Mouse (Mus musculus): ENCODE measurements around the gene Trcg1. TPM values are rescaled to one million over a fixed set of nuclear protein-coding genes. Genes with fewer than 3 reads are reported as not detected.
"Not testable (repeated sequence)": the region's sequence is repeated elsewhere in the genome, so short reads cannot be mapped to it uniquely, and the experiment has no call there.

The Trcg1 gene
- total RNA-seq (2022): not detected

GRCm38 (mm10) chr9:57236256-57236655, at the start of gene Trcg1:
Gene Trcg1, plus strand, starts transcription at chr9:57236556.
- DNase-seq: no peak

DNA sequence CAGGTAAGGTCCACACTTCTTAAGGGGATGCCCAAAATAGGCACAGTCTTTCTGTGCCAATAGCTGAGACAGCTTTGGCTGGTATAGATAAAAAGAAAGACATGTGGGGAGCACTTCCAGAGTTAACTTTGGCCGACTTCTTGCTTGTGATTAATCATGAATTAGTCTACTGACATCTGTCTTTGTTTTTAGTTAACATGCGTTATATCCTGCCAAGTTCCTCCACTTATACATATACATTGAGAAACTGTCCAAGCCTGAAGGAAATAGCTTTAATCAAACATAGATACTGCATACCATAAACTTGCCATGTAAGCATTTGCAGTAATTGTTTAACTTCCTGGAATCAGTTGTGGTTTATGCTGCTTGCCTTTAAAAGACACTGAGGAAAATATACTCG, 39.6 kb upstream of the Trcg1 start:
- DNase-seq: no peak

- DNase-seq: no peak
Measured at GRCm38 (mm10) chr9:57197414-57197813, 38.9 kb upstream of the Trcg1 start.

DNA sequence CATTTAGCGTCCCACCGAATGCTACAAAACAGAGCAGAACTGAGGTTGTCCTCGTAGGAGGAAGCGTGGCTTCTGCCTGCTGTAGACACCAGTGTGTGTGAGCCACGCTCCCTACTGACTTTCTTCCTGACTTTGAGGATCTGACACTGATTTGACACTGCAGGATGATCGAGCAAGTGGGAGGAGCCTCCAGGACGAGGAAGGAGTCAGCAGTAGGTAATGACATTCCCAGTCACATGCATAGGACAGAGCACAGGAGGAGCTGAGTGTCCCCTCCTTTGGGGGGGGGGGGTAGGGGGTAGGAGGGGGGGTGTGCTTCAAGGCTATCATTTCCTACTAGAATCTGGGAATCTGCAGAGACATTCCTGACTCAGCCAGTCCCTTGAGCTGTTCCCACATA, 33.4 kb upstream of the Trcg1 start:
- no peak for DNase-seq

DNA sequence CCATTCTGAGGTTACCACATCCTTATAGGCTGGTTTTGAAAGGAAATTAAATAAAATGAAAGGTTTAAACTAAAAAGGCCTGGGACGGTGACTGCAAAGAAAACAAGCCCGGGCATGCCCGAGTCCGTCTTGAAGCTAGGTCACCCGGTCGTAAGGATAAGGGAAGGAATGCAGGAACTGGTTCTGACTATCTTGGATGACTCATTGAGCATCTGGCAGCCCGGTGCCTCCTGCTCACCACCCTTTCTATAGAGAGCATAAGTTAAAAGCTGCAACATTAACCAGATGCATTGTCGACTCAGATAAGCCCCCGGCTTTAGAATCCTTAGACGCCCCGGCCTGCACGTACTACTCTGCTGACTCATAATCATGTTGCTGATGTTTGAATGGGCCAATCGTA, 32.8 kb upstream of the Trcg1 start:
- DNase-seq: not testable (repeated sequence)

DNA sequence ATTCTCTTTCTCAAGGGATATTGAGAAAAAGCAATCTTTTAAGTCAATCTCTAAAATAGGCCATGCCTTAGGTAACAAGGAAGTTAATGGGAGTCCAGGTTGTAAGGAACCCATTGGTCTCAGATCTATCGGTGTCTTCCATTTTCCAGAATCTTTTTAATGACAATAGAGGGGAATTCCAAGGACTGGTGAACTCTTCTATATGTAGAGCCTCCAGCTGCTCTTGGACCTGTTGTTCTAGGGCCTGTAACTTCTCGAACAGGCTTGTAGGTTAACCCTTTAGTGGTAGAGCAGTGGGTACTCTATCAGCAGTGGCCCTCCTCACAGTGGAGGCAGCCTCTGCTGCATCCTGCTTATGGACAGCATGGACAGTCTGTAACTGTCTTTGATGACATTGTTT, 29.5 kb upstream of the Trcg1 start:
- DNase-seq: no peak

DNA sequence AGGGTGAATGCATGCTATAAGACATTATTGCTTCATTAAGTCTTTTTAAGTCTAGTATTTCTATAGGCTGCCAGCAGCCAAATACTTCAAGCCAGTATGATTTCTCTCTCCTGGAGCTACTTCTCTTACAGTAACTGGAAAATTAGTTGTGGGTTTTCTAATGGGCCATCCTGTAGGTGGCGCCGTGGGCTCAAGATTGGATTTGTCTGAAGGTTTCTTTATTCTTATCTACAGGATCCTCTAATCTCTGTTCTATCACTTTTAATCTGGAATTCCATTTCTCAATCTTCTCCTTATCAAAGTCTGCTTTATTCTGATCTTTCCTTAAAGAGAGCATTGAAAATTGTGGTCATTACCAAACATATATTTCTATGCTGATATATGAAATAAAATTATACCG, 27.0 kb upstream of the Trcg1 start:
- no peak for DNase-seq

- DNase-seq: no peak
Measured at GRCm38 (mm10) chr9:57212448-57213222, 23.7 kb upstream of the Trcg1 start.

- DNase-seq: no peak
Measured at GRCm38 (mm10) chr9:57214500-57214899, 21.9 kb upstream of the Trcg1 start.

DNA sequence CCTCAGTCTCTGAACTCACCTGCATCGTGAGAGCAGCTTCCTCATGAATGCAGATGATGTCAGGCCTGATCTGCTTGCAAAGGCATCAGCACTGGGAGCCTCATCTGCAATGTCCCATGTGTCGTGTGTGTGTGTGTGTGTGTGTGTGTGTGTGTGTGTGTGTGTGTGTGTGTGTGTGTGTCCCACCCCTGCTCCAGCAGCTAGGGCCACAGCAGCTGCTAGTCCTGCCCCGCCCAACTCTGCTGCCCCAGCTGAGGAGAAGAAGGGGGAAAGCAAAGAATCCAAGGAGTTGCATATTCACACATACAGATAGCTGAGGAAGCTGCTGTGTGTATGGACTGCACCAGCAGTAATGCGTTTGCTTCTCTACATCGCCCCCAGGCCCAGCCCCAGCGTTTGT, 19.1 kb upstream of the Trcg1 start:
- no peak for DNase-seq

DNA sequence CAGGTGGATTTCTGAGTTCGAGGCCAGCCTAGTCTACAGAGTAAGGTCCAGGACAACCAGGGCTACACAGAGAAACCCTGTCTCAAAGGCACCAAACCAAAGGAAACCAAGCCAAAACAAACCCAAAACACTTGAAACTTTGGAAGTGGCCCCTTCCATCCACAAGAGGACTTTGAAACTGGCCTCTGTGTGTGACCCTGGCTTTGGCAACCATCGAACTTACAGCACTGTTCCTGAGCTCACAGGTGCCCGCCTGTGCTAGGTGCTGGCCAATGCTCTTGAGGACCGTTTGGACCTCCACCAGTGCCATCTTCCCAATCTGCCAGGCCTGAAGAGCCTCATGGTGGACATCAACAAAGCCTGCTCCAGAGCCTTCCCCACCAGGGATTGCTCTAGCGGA, 17.6 kb upstream of the Trcg1 start:
- no peak for DNase-seq

GRCm38 (mm10) chr9:57219511-57219910, 16.8 kb upstream of the Trcg1 start:
- DNase-seq: no peak

- DNase-seq: no peak
Measured at GRCm38 (mm10) chr9:57220356-57220755, 16.0 kb upstream of the Trcg1 start.

DNA sequence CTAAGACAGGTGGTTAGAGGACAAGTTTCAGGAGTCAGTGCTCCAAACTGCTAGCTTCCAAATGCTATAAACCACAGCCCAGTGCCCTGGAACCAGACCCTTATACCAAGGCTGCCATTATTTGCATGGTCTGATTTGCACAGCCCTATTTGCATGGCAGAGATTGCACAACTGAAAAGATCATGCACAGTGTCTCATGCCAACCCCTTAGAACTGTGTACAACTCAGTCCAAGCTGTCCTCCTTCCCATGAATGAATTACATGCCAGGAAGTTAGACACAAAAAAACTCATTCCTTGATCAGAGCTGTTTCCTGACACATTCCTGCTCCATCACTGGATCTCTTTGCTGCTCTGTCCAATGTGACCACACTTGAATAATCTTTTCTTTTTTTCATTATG, 13.0 kb upstream of the Trcg1 start:
- DNase-seq: no peak

DNA sequence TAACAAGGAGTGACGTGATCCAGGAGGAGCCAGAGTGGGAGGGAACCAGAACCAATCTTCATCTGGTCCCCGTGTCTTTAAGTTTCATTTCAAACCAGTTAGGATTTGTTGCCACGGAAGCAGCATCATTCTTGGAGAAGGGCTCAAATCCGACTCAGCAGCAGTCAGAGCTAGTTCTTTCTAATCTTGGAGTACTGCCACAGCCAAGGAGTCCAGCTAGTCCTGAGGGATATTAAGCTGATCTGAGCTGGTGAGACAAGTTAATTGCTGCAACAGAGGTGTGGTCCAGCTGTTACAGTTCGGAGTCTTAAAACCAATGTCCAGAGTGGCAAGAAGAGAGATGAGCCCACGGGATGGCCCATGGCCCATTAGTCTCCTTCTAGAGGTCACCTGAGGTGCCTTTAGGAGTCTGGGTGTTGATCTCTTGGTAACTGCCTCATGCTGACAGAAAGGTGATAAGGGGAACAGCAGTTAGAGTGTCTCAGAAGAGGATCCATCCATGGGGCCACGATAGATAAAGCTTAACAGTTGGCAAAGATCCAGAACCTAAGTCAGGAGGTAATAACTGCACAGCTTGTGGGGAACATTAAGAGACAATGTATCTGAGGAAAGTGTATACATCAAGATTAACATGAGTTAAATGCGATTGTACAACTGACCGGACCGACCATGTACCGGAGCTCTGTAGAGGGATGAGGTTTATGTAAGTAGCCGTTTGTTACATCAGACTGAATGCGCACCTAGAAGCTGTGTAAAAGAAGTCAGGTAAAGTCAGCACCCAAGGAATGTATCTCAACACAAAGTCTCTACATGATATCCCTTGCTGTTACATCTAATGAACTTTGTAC, 10.4 kb upstream of the Trcg1 start:
- DNase-seq: no peak

DNA sequence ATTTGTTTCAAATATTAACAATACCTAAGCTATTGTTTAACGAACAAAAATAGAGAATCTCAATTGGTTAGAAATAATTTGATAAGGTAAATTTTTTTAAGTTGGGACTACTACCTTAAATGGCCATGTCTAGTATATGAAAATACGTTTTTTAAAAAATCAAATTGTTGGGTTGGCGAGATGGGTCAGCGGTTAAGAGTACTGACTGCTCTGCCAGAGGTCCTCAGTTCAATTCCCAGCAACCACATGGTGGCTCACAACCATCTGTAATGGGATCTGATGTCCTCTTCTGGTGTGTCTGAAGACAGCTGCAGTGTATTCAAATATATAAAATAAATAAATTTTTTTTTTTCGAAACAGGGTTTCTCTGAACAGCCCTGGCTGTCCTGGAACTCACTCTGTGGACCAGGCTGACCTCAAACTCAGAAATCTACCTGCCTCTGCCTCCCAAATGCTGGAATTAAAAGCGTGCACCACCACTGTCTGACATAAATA, 9.7 kb upstream of the Trcg1 start:
- DNase-seq: not testable (repeated sequence)

GRCm38 (mm10) chr9:57227203-57227602, 9.2 kb upstream of the Trcg1 start:
- no peak for DNase-seq

DNA sequence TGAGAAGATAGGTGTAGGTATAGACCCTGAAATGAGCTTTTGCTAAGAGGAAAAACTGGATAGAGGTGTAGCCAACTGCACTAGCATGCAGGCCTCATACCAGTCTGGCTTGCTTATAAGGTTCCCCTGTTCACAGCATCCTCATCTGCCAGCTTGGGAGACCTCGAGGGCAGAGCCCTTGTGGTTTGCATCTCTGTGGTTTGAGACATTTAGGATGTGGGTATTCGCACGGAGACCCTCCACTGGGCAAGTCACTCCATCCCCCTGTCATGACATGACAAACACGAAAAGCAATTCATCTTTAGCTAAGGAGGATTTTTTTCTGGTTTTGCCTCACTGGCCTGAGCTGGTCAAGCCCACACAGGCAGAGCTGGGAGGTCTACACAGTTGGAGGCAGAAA, 8.2 kb upstream of the Trcg1 start:
- DNase-seq: no peak

DNA sequence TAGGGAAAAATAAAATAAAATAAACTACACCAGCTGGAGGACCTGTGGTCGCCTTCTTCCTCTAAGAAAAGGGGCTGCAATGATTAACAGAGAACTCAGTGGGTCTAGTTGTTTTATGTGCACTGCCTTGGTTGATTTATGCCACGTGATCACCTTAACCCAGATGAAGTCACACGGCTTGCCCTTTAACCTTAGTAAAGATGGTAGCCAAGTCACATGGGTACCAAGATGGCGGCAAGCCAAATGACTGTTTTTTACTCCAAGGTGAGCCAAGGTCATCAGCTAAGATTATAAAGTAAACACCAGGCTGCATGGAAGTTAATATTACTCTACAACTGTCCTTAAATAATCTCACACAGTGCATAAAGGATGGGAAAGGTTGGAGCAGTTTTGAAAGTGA, 6.6 kb upstream of the Trcg1 start:
- DNase-seq: no peak

- DNase-seq: no peak
Measured at GRCm38 (mm10) chr9:57230146-57230783, 6.1 kb upstream of the Trcg1 start.

- no peak for DNase-seq
Measured at GRCm38 (mm10) chr9:57231536-57232255, 4.7 kb upstream of the Trcg1 start.

DNA sequence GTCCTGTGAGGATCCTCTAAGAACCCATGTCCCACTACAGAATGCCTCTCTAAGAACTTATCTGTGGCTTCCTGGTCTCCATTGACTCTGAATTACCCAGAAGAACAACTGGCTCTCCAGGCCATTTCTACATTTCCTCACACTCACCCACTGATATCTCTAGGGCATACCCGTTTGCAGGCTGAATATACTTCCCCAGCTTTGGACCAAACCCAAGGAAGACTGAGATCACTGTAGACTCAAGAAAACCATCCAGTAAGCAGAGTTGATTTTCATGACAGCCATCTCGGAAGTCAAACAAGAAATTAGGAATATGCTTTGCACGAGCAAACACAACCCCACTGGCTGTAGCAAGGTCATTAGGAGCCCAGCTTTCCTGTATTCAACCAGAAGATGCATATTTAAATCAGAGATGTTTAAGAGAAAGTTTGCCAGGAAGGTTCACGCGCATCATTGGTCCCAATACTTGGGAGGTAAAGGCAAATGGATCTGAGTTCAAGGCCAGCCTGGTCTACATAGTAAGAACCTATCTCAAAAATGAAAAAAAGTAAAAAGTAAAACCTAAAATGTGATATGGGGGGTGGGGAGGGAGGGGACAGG, 3.9 kb upstream of the Trcg1 start:
- no peak for DNase-seq
